Mouse (Mus musculus) embryo, embryonic 10 days (tissue): Measurements from ENCODE around the gene Me3.

Experiments
- DNase-seq: peaks from one replicate; pipeline ENCODE4 v3.0.0-alpha.2; 2015; ENCODE audit warnings: low spot score

Gene Me3

DNA sequence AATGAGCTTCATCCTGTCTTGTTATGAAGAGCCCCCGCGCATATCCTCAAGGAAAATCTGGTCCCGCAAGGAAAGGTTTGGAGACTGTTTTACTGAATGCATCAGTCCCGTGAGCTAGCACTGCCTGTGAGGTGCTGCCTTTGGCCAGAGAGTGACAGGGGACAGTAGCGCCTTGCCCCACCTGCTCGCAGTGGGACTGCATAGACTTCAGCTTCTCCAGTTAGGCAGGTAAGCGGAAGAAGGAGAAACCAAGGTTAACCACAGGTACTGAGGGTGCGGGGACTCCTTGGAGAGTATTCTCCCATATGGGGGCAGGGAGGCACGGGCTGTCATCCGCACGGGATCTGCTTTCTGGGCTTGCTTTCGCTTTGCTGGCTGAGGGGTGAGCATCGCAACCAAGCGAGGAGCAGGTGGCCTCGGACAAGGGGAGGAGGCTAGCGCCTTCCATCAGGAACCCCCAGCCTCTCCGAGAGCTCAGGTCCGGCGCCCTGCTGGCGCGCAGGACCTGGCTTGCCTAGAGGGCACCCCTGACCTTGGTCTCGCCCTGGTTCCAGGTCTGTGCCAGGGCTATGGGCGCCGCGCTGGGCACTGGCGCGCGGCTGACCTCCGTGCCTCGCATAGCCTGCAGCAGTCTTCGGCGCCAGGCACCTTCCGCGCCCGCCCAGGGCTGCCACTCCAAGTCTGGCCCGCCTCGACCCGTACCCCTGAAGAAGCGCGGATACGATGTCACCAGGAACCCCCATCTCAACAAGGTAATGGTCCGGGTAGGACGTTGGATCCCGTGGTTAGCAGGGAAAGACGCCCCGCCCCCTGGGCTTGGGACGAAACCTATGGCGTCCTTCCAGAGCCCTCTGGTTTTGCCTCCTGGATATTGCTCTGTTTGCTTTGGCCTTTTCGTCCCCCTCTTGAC, at the start of gene Me3:
Gene Me3, plus strand, starts transcription at position 51 of the 910 bp plus-strand sequence.
- peak; percentile 71 for DNase-seq

DNA sequence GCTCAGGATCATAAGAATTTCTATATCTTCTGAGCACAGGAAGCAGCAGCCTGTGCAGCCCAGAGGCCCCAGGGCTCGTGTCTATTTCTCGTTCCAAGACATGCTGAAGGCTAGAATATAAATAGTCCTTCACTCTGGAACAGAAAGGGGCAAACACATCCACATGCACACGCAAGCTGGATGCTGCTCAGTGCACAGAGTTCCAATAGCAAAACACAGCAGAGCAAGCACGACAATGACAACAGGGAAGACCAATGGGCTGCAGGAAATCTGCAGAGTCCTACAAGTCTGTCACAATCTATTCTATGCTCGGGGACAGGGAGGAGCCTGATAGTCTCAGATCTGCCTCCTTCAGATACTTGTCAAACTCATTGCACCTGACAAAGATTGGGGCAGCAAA, 42.2 kb upstream of the Me3 start:
- no peak for DNase-seq

DNA sequence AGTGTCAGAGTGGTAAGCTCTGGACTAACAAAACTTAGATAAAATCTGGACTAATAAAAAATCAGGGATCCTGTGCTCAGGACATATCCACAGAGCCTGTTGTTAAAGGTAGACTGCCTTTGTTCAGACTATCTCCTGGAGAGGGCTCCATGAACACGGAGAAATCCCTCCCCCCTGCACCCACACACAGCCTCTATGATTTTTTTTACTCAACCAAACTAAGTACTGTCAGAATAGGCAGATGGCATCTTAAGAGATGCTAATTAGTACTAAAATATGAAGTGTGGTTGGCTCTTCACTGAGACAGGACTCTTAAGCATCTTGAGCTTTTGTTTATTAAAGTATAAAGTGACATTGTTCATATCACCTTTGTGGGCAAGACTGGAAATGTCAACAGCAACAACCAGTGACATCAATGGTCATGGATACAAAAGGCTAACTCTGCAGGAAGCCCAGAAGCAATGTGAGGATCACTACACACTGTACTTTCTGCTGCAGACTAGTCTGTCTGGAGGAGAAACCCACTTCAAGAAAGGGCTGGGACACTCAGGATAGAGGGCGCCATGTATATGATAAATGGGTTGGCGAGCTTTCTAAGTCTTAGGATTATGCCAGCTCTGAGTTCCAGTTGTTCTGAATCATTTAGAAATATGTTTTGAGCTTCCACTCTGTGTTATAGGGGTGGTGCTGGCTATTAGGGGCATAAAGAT, 41.5 kb upstream of the Me3 start:
- DNase-seq = no peak

DNA sequence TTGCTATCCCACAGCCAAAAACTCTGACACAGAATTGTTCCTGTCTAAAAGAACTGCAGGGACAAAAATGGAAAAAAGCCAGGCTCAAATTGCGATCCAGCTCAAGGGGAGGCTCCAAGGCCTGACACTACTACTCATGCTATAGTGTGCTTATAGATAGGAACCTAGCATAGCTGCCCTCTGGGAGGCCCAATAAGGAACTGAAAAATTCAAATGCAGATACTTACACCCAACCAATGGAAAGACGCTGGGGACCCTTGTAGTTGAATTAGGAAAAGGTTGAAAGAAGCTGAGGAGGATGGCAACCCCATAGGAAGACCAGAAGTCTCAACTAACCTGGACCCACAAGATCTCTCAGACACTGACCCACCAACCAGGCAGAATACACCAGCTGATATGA, 36.4 kb upstream of the Me3 start:
- no peak for DNase-seq

DNA sequence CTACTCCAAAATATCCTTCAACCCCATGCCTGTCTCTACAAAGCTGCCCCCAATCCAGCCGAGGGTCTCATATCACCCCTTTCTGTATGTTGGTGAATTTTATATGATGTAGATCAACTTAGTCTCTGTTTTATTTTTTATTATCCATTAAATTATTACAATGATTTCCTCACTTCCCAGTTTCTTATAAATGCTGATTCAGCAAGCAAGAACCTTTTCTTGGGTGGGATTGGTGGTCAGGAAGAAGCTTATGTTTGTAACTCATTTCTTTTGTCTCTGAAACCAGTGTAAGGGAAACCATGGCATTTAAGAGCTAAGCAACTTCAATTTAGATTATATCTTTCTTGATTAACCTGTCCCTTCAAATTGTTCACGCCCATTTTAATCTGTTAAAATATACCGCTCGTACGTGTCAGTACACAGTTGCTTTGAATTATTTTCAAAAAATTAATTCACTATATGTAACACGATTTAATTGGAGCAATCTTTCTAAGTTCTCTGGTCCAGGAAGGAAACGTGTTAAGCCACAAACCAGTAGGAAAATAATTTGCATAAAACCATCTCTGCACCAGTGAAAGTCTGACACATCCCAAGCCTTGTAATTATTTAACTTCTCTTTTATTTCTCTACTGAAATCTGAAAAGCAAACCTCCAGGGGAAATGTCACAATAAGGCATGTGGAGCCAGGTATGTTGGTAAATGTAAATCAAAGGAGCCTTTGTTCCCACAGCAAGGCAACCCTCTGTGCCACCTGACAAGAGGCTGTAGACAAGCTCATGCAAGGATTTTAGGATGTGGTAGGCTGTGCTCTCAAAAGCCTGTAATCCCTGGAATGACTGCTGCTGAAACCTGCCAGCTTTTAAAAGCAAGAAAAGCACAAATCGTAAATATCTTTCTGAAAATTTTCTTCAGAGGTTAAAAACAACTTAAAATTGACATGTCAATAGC, 26.3 kb upstream of the Me3 start:
- DNase-seq = no peak

DNA sequence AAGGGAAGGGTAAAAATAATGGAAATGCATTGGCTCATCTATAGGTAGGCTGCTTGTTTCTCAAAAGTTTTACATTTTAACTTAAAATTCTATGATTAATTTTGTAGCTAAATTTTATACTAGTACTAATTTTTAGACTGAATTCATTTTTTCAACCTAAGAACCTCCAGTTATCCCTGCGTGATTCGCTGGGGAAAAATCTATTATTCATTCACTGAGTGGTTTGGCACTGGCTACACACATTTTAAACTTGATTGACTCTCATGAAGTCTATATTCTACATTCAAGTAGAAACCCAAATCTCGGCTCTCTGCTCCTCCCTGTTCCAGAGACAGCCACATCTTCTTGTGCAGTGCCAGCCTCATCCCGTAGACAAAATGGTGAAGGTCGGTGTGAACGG, 24.9 kb upstream of the Me3 start:
- DNase-seq = no peak

DNA sequence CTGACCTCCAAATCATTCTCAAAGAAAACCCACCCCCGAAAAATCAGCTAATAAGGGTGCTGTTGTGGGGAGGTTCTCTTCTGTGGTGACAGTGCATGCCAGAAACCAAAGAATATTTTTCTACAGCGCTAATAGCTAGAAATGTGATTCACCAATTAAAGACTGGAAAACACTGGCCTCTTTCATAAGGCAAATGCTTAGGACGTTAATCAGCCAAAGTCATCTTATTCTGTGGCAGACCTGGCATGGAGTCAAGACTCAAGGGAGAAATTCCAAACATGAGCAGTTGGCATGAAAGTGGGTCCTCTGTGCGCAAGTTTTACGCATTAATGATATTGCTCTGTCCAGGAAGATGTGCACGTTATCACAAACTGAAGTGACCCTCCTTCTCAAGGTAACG, 21.0 kb upstream of the Me3 start:
- DNase-seq = no peak

DNA sequence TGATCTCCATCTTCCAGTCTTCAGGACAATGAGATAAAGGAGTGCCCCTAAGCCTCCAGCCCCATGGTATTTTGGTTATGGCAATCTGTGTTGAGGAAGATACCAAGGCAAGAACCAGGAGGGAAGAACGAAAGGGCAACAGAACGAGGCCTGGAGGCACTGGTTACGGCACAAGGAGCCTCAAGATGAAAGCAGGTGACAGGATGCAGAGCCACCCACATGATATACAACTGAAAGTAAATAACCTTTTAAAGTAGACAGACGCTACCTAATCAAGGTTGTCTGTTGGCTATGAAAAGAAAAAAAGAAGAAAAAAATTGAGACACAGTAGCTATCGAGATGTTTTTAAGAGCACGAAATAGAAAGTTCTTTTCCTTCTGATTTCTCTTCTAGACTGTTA, 16.0 kb upstream of the Me3 start:
- DNase-seq = no peak

DNA sequence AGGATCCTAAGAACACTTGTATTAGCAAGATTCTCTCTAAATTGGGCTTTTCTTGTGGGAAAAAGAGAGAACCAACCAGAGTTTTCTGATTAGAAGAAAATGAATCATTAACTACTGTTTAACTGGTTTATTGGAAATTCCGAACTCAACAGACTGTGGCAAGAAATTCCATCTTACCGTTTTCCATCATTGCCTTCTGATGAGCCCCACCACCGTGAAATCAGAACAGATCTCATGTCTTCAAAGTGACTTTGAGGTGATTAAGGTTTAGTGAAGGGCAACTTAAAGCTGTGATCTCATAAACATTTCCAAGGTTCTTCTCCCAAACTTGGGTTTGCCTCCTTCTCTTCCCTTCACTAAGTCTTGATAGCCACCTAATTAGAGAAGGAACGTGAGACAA, 8.9 kb upstream of the Me3 start:
- no peak for DNase-seq

DNA sequence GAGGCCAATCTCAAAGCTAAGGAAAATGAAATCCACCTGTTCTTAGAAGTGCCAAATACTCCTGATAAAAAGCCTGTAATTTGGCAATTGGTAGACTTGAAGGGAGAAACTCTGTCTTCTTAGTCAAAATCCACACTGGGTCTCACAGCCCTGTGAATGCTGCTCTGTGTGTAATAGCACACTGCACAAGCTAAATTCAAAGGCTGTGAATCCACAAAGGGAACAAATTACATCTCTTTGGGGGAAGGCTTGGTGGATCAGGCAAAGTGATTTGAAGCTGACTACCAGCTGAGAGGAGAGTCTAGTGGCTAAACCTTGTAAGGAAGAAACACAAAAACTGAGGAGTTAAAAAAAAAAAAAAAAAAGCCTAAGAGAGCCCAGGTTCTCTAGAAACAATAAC, 4.8 kb upstream of the Me3 start:
- peak; percentile 41 for DNase-seq

DNA sequence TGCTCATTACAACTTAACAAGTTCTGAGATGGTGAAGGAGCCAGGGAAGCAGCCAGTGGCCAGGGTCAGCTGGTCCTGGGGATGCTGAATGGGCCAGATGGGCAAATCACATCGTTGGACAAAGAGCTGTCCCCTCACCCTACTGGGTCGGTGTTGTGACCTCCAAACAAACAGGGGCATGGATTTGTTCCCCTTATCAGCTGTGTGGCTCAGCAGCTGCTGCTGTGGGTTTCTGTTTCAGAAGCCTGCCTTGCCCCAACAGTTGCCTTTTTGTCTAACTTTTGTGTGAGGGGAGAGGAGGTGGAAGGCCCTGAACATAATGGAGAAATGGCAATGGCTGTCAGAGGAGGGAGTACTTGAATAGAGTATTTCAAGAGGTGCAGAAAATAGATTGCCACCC, 4.2 kb upstream of the Me3 start:
- peak; percentile 76 for DNase-seq

DNA sequence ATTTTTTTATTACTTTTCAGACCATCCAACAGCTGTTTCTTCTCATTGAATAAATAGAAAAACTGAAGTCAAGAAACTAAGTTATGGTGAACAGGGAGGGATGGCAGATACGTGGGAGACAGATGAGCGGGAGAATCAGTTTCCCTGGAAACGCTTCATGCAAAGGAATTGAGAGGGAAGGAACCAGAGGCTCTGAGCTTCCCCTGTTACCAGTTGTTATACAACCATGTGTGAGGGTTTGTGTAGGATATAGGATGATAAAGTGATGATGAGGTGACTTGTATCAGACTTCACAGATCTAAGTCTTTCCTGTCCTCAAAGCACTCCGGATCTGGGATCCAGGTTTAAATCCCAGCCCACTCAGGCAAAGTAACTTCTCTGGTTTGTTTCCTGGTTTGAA, 3.2 kb upstream of the Me3 start:
- DNase-seq = no peak

DNA sequence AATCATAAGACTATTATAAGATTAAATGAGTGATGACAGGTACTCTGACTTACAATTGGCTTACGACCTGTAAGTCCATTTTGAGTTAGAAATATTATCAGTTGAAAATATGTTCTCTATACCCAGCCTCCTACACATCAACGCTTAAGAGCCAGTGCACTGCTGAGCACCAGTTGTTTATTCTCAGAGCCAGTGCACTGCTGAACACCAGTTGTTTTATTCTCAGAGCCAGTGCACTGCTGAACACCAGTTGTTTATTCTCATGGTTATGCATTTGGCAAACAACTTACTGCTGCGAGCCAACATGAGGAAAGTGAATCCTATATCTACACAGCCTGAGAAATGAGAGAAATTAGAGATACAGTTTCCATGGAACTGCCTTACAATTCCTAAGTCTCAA, 2.3 kb upstream of the Me3 start:
- DNase-seq = no peak

DNA sequence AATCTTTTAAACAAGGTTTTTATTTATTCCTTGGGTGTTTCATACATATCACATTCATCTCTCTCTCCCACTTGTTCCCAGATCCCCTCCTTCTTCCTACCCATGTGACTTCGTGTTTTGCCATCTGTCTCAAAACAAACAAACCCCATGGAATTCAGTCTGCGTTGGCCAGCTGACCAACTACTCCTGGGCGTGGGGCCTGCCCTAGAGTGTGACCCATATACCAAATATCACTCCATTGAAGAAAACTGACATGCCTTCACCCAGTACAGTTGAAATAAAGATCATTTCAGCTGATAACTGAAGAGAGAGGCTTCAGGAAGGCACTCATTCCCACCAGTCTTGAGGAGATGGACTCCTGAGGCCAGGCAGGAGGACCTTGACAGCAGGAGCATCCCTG, 1.4 kb upstream of the Me3 start:
- no peak for DNase-seq

DNA sequence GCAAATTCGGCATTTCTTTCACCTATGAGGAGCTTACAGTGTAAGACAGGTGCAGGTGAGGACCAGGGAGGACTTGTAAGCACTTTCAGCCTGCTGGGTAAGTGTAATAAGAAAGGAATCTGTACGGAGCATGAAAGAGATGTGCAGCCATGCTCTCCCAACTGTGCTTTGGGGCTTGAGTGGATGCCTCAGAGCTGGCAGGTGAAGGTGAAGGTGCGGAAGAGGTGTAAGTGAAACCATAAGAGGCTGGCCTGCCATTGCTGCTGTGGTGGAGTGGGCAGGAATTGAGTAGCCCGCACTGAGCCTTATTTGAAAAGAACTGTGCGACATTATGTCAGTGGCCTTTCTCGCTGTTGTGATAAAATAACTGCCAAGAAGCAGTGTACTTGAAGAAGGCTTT, 8.3 kb downstream of the Me3 start:
- no peak for DNase-seq

DNA sequence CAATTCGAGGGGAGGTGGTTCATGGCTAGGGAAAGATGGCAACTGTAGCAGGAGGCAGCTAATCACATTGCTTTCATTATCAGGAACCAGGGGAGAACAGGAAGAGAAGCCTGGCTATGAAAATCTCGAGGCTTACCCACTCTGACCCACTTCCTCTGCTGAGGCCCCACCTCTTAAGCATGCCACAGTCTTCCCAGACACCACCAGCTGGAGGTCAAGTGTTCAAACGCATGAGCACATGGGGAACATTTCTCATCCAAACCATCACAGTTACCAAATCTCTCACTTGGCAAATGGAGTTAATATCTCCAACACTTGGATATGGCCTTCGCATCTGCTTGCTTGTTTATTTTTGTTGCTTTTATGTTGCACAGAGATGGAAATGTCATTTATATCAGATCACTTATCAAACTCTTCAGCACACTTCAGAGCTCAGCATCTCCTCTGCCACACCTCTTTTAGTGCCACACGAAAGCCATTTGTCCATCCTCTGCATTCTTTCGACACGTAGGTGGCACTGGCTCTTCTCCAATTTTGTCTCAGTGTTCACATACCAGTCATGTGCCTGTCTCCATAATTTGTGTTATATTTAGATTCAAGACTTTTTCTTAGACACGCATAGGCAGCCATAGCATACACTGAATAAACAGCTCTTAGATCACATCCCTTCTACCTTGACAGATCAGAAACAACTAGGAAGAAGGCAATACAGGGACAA, 8.9 kb downstream of the Me3 start:
- DNase-seq = no peak

DNA sequence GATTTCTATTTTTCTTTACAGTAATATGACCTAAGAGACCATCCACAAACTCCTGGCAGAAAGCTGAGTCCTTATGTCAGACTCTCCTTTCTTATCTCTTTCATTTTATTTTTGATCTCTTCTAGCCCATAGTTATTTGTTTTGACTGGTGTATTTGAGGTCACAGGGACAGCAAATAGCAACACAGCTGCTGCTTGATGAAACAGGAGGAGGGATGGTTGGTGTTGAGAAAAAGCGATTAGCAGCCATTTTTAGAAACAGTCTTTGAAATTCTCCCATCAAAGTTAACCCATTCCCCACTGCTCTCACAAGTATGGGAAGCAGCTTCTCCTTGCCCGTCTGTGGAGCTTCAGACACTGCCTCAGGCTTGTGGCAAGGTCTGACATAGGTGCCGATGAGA, 12.8 kb downstream of the Me3 start:
- DNase-seq = no peak

DNA sequence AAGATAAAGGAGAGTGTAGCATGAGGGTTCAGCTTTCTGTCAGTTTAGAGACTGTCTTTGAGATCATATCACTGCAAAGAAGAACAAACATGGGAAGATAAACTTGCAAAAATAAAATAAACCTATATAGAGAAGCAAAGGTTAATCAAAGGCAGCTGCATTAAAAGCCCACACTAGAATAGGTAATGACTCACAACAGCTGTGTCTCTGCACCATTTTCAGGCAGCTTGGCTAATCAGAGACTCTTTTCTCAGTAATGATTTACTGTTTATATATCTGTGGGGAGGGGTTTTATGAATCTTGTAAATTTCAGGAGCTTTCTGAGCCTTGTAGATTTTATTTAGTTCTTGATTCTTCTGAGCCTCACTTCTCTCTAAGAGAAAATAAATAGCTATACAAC, 15.7 kb downstream of the Me3 start:
- DNase-seq = no peak

DNA sequence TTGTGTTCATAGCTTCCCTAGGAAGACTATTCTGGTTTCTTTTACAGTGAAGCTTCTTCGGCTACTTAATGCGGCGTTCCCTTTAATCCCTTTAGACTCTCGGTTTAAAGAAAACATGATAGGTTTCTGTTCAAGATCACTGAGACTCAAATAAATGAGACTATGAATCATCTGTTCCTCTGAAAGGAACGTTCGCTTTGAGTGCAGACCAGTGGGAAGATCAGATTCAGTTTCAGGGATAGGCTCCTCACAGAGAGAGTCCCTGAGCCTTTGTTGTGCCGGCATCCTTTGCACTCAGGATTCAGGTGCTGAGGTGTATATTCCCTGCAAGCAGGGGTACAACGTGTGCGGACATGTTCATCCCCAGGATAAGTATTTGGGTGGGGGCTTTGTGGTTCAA, 25.0 kb downstream of the Me3 start:
- DNase-seq = no peak

DNA sequence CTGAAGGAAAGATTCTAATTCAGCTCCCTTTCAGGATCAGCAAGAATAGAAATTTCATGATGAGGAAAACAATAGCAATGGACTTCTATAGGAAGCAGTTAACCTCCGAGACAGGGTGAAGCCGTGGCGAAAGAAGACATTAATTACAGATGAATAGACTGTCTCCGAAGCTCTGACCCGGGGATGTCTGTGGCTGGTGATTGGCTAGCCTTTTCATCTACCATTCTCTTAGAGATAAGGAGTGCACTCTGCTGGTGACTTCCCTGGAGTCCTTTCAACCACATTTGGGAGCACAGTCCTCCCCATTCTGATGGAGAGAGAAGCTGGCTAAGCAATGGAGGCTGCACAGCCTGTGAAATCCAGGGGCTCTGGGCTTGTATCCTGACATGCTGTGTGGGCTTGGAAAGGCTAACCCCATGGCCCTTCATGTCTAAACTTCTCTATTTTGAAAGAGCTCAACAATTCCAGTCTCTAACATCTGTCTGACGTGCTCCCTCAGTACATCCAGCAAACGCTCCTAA, 25.6 kb downstream of the Me3 start:
- DNase-seq = peak; percentile 36

DNA sequence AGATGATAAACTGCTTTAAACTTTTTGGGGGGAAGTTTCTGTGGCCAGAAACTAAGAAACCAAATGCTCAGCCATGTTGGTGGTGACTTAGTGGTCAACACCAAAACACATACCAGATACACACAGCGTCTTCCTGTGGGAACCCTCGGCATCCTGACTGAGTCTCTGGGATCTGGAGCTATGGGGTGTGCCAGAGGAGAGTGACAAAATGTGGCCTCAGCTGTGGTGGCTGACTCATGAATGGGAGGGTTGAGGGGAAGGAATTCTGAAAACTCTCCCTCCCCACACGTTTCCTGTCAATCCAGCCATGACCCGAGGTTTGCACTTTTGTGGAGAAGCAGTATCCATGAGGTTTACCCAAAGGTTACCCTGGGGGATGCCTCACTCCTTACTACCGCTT, 32.0 kb downstream of the Me3 start:
- no peak for DNase-seq

DNA sequence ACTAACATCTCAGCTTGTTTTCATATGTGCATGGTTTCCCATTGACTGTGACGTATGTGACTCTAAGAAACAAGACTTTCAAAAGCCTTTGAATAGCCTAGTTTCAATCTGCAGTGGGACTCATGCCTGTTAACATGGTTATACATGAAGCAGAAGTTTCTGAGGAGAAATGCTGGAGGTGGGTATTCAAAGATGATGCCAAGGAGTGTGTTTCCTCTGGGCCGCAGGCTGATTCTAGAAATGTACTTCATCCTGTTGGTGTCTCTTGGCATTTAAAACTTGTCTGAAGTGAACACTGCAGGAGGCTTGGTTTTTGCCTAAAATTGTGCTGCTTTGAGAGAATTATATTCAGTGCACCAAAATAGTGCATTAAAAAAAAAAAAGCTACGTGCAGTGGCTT, 34.2 kb downstream of the Me3 start:
- no peak for DNase-seq
